Comparison of ENCODE assay signal across 21 mouse cellular contexts in the genomic region with DNA sequence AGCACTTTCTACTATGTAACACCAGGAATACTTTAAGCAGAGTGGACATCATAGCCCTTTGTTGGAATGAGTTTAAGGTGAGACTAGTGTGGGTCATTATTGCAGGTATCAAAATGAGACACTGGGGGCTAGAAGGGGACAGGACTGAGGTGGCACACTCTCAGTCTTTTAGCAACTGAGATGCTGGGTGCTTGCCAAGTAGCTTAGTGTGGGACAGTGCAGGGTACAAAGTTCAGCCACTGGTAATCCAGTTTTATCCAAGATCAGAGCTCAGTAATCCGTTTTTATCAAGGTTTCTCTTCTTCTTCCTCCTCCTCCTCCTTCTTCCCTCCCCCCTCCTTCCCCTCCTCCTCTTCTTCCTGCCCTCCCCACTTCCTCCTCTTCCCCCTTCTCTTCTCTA.
DNase-seq lines count a peak whose midpoint lies in the region; ATAC-seq lines count a peak whose summit lies in the region.
"Had no signal": no experiment of that assay in that cellular context is flagged by ENCODE, and none has a peak within 500 bp of the region (broad histone marks: within the 10 kb centered on the region; RNA-seq: fewer than 3 reads in every experiment).

No protein-coding gene starts in this region.

- H3K4me1 ChIP-seq in intestine, embryonic 14.5 days (replicated peaks; ENCODE audit: control insufficient read depth, insufficient read depth, low read length): no peaks in the 10 kb centered on the region
- 0 out of 2 replicates have a peak, but pooled peaks cover 8% of the 10 kb centered on the region for H3K4me1 ChIP-seq in intestine, embryonic 15.5 days (replicated peaks)
- H3K4me1 ChIP-seq: heart, embryonic 12.5 days; stomach, embryonic 15.5 days had no signal

- no peak overlapping the region for H3K27ac ChIP-seq in intestine, embryonic 14.5 days (ENCODE audit: low read depth)
- H3K27ac ChIP-seq in intestine, embryonic 15.5 days: no peak overlapping the region
- H3K27ac ChIP-seq: forebrain, embryonic 12.5 days; hindbrain, embryonic 15.5 days; limb, embryonic 15.5 days; midbrain, embryonic 13.5 days; neural tube, embryonic 13.5 days; stomach, embryonic 15.5 days had no signal

- no peak overlapping the region for H3K4me2 ChIP-seq in intestine, embryonic 14.5 days (ENCODE audit: low read length)
- H3K4me2 ChIP-seq in intestine, embryonic 15.5 days (replicated peaks): no peak overlapping the region
- H3K4me2 ChIP-seq: forebrain, embryonic 12.5 days; heart, embryonic 12.5 days; hindbrain, embryonic 15.5 days; midbrain, embryonic 13.5 days; neural tube, embryonic 13.5 days; stomach, embryonic 15.5 days had no signal

- DNase-seq in intestine, embryonic 14.5 days (ENCODE audit: low spot score): peak; percentile 35
- peak; percentile 48 for DNase-seq in thymus, postnatal 14 days
- no peak for DNase-seq in thymus, postnatal 4 days
- peak; percentile 76 for DNase-seq in kidney, adult 9 months
- DNase-seq in kidney, postnatal 4 days: peak; percentile 25 to 51
- no peak for DNase-seq in left cerebral cortex, adult 18-20 months (ENCODE audit: low spot score in 2 of 2)
- no peak for DNase-seq in embryo, embryonic 10 days (ENCODE audit: low spot score)
- DNase-seq: adrenal gland, adult 2 months; cerebellum, adult 8-10 months; gastrocnemius, postnatal 10 days; heart, adult 11 months; liver, postnatal 0 days; lung, postnatal 10 days had no signal

- H3K9me3 ChIP-seq in intestine, embryonic 14.5 days (ENCODE audit: control insufficient read depth, low read length): no peaks in the 10 kb centered on the region
- no peaks in the 10 kb centered on the region for H3K9me3 ChIP-seq in intestine, embryonic 15.5 days
- H3K9me3 ChIP-seq: forebrain, embryonic 12.5 days; heart, embryonic 12.5 days; hindbrain, embryonic 15.5 days; limb, embryonic 15.5 days; midbrain, embryonic 13.5 days; neural tube, embryonic 13.5 days; stomach, embryonic 15.5 days had no signal

- H3K27me3 ChIP-seq in intestine, embryonic 14.5 days (replicated peaks; ENCODE audit: control insufficient read depth, insufficient read depth, low read length): no peaks in the 10 kb centered on the region
- no peaks in the 10 kb centered on the region for H3K27me3 ChIP-seq in intestine, embryonic 15.5 days (replicated peaks)
- H3K27me3 ChIP-seq: heart, embryonic 12.5 days; hindbrain, embryonic 15.5 days; limb, embryonic 15.5 days; stomach, embryonic 15.5 days had no signal

- WGBS in intestine, embryonic 14.5 days: 56% methylated on average over 1 of the region's 1 CpGs
- WGBS in intestine, embryonic 15.5 days: 18% methylated on average over 1 of the region's 1 CpGs

- H3K36me3 ChIP-seq in intestine, embryonic 14.5 days (ENCODE audit: control insufficient read depth, insufficient read depth, low read length): no peaks in the 10 kb centered on the region
- H3K36me3 ChIP-seq in intestine, embryonic 15.5 days: no peaks in the 10 kb centered on the region
- H3K36me3 ChIP-seq: forebrain, embryonic 12.5 days; heart, embryonic 12.5 days; hindbrain, embryonic 15.5 days; limb, embryonic 15.5 days; midbrain, embryonic 13.5 days; neural tube, embryonic 13.5 days; stomach, embryonic 15.5 days had no signal

- no peak overlapping the region for H3K4me3 ChIP-seq in intestine, embryonic 14.5 days (ENCODE audit: low read depth, low read length)
- no peak overlapping the region for H3K4me3 ChIP-seq in intestine, embryonic 15.5 days (replicated peaks)
- H3K4me3 ChIP-seq: forebrain, embryonic 12.5 days; heart, embryonic 12.5 days; hindbrain, embryonic 15.5 days; limb, embryonic 15.5 days; midbrain, embryonic 13.5 days; neural tube, embryonic 13.5 days; stomach, embryonic 15.5 days had no signal

- no peak for ATAC-seq in intestine, embryonic 14.5 days (replicated peaks; ENCODE audit: low FRiP score, low TSS enrichment, low read depth)
- ATAC-seq in intestine, embryonic 15.5 days: no peak
- ATAC-seq: liver, postnatal 0 days; midbrain, embryonic 13.5 days had no signal

- no peak overlapping the region for H3K9ac ChIP-seq in intestine, embryonic 14.5 days (ENCODE audit: low read length)
- no peak overlapping the region for H3K9ac ChIP-seq in intestine, embryonic 15.5 days
- H3K9ac ChIP-seq: forebrain, embryonic 12.5 days; heart, embryonic 12.5 days; hindbrain, embryonic 15.5 days; limb, embryonic 15.5 days; liver, postnatal 0 days; midbrain, embryonic 13.5 days; neural tube, embryonic 13.5 days; stomach, embryonic 15.5 days had no signal

Comparison
In these comparisons a context has a peak if more than half of its experiments do, and no peak if none do; other contexts are left out.
1. DNase-seq: peak in intestine, embryonic 14.5 days (single experiment), thymus, postnatal 14 days (single experiment), kidney, adult 9 months (single experiment) and kidney, postnatal 4 days (2 of 2); none in thymus, postnatal 4 days (single experiment), left cerebral cortex, adult 18-20 months (0 of 2) and embryo, embryonic 10 days (single experiment).